Mouse (Mus musculus): ENCODE results near the gene Inka1.

GRCm38 (mm10) chr9:107970311-107970710, 15.4 kb downstream of the Inka1 start:
- TF ChIP-seq CTCF (IDR thresholded peaks at IDR 0.05; ENCODE audit: low read depth, low read length) (no peak), POLR2A (IDR thresholded peaks at IDR 0.05; ENCODE audit: extremely low read depth, insufficient read depth, low read length) (no peak)

Data from liver, adult 2 months (tissue).